8 mouse cellular contexts compared by ENCODE assay signal in genomic region chr3:94839101-94839500, GRCm38 (mm10). TPM values are rescaled to one million over a fixed set of nuclear protein-coding genes. Genes with fewer than 3 reads are reported as not detected.
A peak's percentile ranks its signal among the peaks of the same experiment; 100 is the strongest.
DNase-seq lines count a peak whose midpoint lies in the region; ATAC-seq and TF ChIP-seq lines count a peak whose summit lies in the region.

No protein-coding gene starts in this region.

- no peak for ATAC-seq in heart, embryonic 12.5 days (ENCODE audit: insufficient number of reproducible peaks, low FRiP score)
- no peak for ATAC-seq in hindbrain, embryonic 15.5 days (ENCODE audit: low FRiP score, low read depth)
- no peak for ATAC-seq in midbrain, embryonic 13.5 days

- no peaks in the 10 kb centered on the region for H3K9me3 ChIP-seq in heart, embryonic 12.5 days (replicated peaks)
- no peaks in the 10 kb centered on the region for H3K9me3 ChIP-seq in hindbrain, embryonic 15.5 days
- no peaks in the 10 kb centered on the region for H3K9me3 ChIP-seq in midbrain, embryonic 13.5 days

- H3K27ac ChIP-seq in heart, embryonic 12.5 days (ENCODE audit: poor library complexity, severe bottlenecking), result no peak overlapping the region
- peak overlapping the region; percentile 89; the same call in 1 of the 2 replicates for H3K27ac ChIP-seq in cortical plate, adult 2 months (ENCODE audit: insufficient read depth, low read length)
- peak overlapping the region; percentile 100 for H3K27ac ChIP-seq in hindbrain, embryonic 15.5 days (replicated peaks)
- H3K27ac ChIP-seq in midbrain, embryonic 13.5 days, result peak overlapping the region; percentile 99

- H3K4me3 ChIP-seq in heart, embryonic 12.5 days, result peak overlapping the region; percentile 15; the same call in 1 of the 2 replicates
- peak overlapping the region; percentile 62 for H3K4me3 ChIP-seq in cortical plate, adult 2 months (ENCODE audit: insufficient read depth, low read length)
- peak overlapping the region; percentile 53 for H3K4me3 ChIP-seq in hindbrain, embryonic 15.5 days
- peak overlapping the region; percentile 63 for H3K4me3 ChIP-seq in midbrain, embryonic 13.5 days (replicated peaks)

- H3K36me3 ChIP-seq in heart, embryonic 12.5 days, result no peaks in the 10 kb centered on the region
- no peaks in the 10 kb centered on the region for H3K36me3 ChIP-seq in hindbrain, embryonic 15.5 days
- H3K36me3 ChIP-seq in midbrain, embryonic 13.5 days, result no peaks in the 10 kb centered on the region

- DNase-seq in heart, postnatal 4 days, result no peak
- no peak for DNase-seq in right cerebral cortex, postnatal 25 days
- DNase-seq in MN1 (ENCODE audit: low spot score), result no peak
- DNase-seq in cerebellum, adult 11 months, result no peak

- TF ChIP-seq CTCF in cortical plate, adult 2 months (IDR thresholded peaks at IDR 0.05; ENCODE audit: extremely low read depth, insufficient read depth, low read length), result no peak

- TF ChIP-seq POLR2A in cortical plate, adult 2 months (IDR thresholded peaks at IDR 0.05; ENCODE audit: extremely low read depth, insufficient read depth, low read length), result no peak

- H3K27me3 ChIP-seq in heart, embryonic 12.5 days (replicated peaks), result no peaks in the 10 kb centered on the region
- no peaks in the 10 kb centered on the region for H3K27me3 ChIP-seq in hindbrain, embryonic 15.5 days
- no peaks in the 10 kb centered on the region for H3K27me3 ChIP-seq in midbrain, embryonic 13.5 days

- H3K9ac ChIP-seq in heart, embryonic 12.5 days, result no peak overlapping the region
- H3K9ac ChIP-seq in hindbrain, embryonic 15.5 days, result peak overlapping the region; percentile 87
- peak overlapping the region; percentile 86 for H3K9ac ChIP-seq in midbrain, embryonic 13.5 days (replicated peaks)

- 68% methylated on average over 5 of the region's 5 CpGs for WGBS in heart, embryonic 12.5 days
- WGBS in hindbrain, embryonic 15.5 days, result 71% methylated on average over 5 of the region's 5 CpGs
- 72% methylated on average over 5 of the region's 5 CpGs for WGBS in midbrain, embryonic 13.5 days

- peak overlapping the region; percentile 74 for H3K4me2 ChIP-seq in heart, embryonic 12.5 days
- H3K4me2 ChIP-seq in hindbrain, embryonic 15.5 days, result peak overlapping the region; percentile 73
- peak overlapping the region; percentile 85 for H3K4me2 ChIP-seq in midbrain, embryonic 13.5 days (replicated peaks)

- peaks cover 22% of the 10 kb centered on the region for H3K4me1 ChIP-seq in heart, embryonic 12.5 days (replicated peaks)
- H3K4me1 ChIP-seq in cortical plate, adult 2 months (ENCODE audit: control insufficient read depth, insufficient read depth, low read length), result peaks cover 5% of the 10 kb centered on the region; the same call in 1 of the 2 replicates
- H3K4me1 ChIP-seq in hindbrain, embryonic 15.5 days (replicated peaks), result peaks cover 31% of the 10 kb centered on the region
- H3K4me1 ChIP-seq in midbrain, embryonic 13.5 days (replicated peaks), result peaks cover 28% of the 10 kb centered on the region

RNA-seq across cellular contexts. Expression of gene Pogz, which starts 1.7 kb away (rescaled TPM):
- polyA plus RNA-seq in heart, embryonic 12.5 days (2016; fragmentation: Nextera tagmentation; extraction: Ambion mirVana), result 12.3 and 12.8 TPM in 2 replicates
- 10 to 100 TPM; 35.1 to 38.6 TPM for total RNA-seq in heart, postnatal 4 days (2021)
- 38.1 and 40.0 TPM in 2 replicates for polyA plus RNA-seq in cortical plate, adult 2 months (2012; rRNA removed)
- 20.6 and 21.1 TPM in 2 replicates for polyA plus RNA-seq in hindbrain, embryonic 15.5 days (2015; fragmentation: Nextera tagmentation; extraction: Ambion mirVana)
- polyA plus RNA-seq in midbrain, embryonic 13.5 days (2015; fragmentation: Nextera tagmentation; extraction: Ambion mirVana), result 26.9 and 27.3 TPM in 2 replicates

RNA-seq across cellular contexts. Expression of gene Psmb4, which starts 47.7 kb away (rescaled TPM):
- polyA plus RNA-seq in heart, embryonic 12.5 days (2016; fragmentation: Nextera tagmentation; extraction: Ambion mirVana), result 232 and 235 TPM in 2 replicates
- 100 to 1,000 TPM; 297 to 299 TPM for total RNA-seq in heart, postnatal 4 days (2021)
- 257 TPM in 2 replicates for polyA plus RNA-seq in cortical plate, adult 2 months (2012; rRNA removed)
- polyA plus RNA-seq in hindbrain, embryonic 15.5 days (2015; fragmentation: Nextera tagmentation; extraction: Ambion mirVana), result 352 and 354 TPM in 2 replicates
- 375 and 391 TPM in 2 replicates for polyA plus RNA-seq in midbrain, embryonic 13.5 days (2015; fragmentation: Nextera tagmentation; extraction: Ambion mirVana)

RNA-seq across cellular contexts. Expression of gene Cgn, which starts 52.8 kb away (rescaled TPM):
- polyA plus RNA-seq in heart, embryonic 12.5 days (2016; fragmentation: Nextera tagmentation; extraction: Ambion mirVana), result 2.1 and 2.4 TPM in 2 replicates
- total RNA-seq in heart, postnatal 4 days (2021), result under 1 TPM; 0.52 to 0.79 TPM
- polyA plus RNA-seq in cortical plate, adult 2 months (2012; rRNA removed), result 2.3 and 3.2 TPM in 2 replicates
- 13.5 and 14.3 TPM in 2 replicates for polyA plus RNA-seq in hindbrain, embryonic 15.5 days (2015; fragmentation: Nextera tagmentation; extraction: Ambion mirVana)
- 5.3 and 6.0 TPM in 2 replicates for polyA plus RNA-seq in midbrain, embryonic 13.5 days (2015; fragmentation: Nextera tagmentation; extraction: Ambion mirVana)
